8 mouse cellular contexts compared by ENCODE assay signal in genomic region chr8:46737907-46738306, GRCm38 (mm10). TPM values are rescaled to one million over a fixed set of nuclear protein-coding genes. Genes with fewer than 3 reads are reported as not detected.
DNase-seq lines count a peak whose midpoint lies in the region; ATAC-seq and TF ChIP-seq lines count a peak whose summit lies in the region.

No protein-coding gene starts in this region.

- no peak overlapping the region for H3K27ac ChIP-seq in hindbrain, embryonic 14.5 days
- no peak overlapping the region for H3K27ac ChIP-seq in hindbrain, postnatal 0 days
- H3K27ac ChIP-seq in heart, adult 2 months, result peak overlapping the region; percentile 96
- H3K27ac ChIP-seq in liver, embryonic 11.5 days (ENCODE audit: low read depth, low read length), result peak overlapping the region; percentile 80; the same call in 1 of the 2 replicates

- H3K36me3 ChIP-seq in hindbrain, embryonic 14.5 days (replicated peaks; ENCODE audit: control insufficient read depth, insufficient read depth), result no peaks in the 10 kb centered on the region
- no peaks in the 10 kb centered on the region for H3K36me3 ChIP-seq in hindbrain, postnatal 0 days (ENCODE audit: insufficient read depth, low read length)
- peaks cover 11% of the 10 kb centered on the region for H3K36me3 ChIP-seq in heart, adult 2 months (ENCODE audit: control insufficient read depth, insufficient read depth, low read length)
- H3K36me3 ChIP-seq in liver, embryonic 11.5 days (ENCODE audit: control insufficient read depth, insufficient read depth, low read length), result no peaks in the 10 kb centered on the region

- DNase-seq in hindbrain, embryonic 14.5 days (ENCODE audit: low spot score), result no peak
- DNase-seq in hindbrain, postnatal 0 days (ENCODE audit: low spot score), result no peak
- peak; percentile 38 for DNase-seq in adrenal gland, adult 8-10 months
- DNase-seq in heart, adult 2 months, result peak; percentile 41 to 55
- no peak for DNase-seq in liver, embryonic 11.5 days (ENCODE audit: low spot score)
- DNase-seq in embryo, embryonic 11 days, result no peak

- no peak for TF ChIP-seq POLR2A in heart, adult 2 months (IDR thresholded peaks at IDR 0.05; ENCODE audit: insufficient read depth, low read depth, low read length)

- intact Hi-C loops in heart, adult 2 months (cut with DNase I), result loop anchor here (2.0 to 5.0 kb wide), 4 partner anchors 51 to 197 kb away; partner anchors contain the start of genes Casp3 and Primpol

- 73% methylated on average over 3 of the region's 3 CpGs for WGBS in hindbrain, embryonic 14.5 days
- WGBS in hindbrain, postnatal 0 days, result 50% methylated on average over 3 of the region's 3 CpGs
- WGBS in heart, adult 2 months, result 31% methylated on average over 3 of the region's 3 CpGs
- WGBS in liver, embryonic 11.5 days, result 59% methylated on average over 3 of the region's 3 CpGs

- H3K27me3 ChIP-seq in hindbrain, embryonic 14.5 days (ENCODE audit: control insufficient read depth, insufficient read depth, low read length), result no peaks in the 10 kb centered on the region
- H3K27me3 ChIP-seq in hindbrain, postnatal 0 days (ENCODE audit: insufficient read depth, low read length), result no peaks in the 10 kb centered on the region
- no peaks in the 10 kb centered on the region for H3K27me3 ChIP-seq in heart, adult 2 months (ENCODE audit: control insufficient read depth, insufficient read depth, low read length)
- no peaks in the 10 kb centered on the region for H3K27me3 ChIP-seq in liver, embryonic 11.5 days (replicated peaks; ENCODE audit: control insufficient read depth, insufficient read depth, low read length)

- no peak for ATAC-seq in hindbrain, embryonic 14.5 days (ENCODE audit: low FRiP score)
- ATAC-seq in hindbrain, postnatal 0 days, result no peak
- ATAC-seq in liver, embryonic 11.5 days (replicated peaks; ENCODE audit: low FRiP score), result no peak
- no peak; the same call in 1 of the 2 replicates for ATAC-seq in erythroid progenitor cell, adult 5-6 weeks (replicated peaks; ENCODE audit: low FRiP score, poor library complexity, severe bottlenecking)
- ATAC-seq in CD4-positive, CD25-positive, alpha-beta regulatory T cell, adult 4 months, result no peak

- H3K9ac ChIP-seq in hindbrain, embryonic 14.5 days, result no peak overlapping the region
- no peak overlapping the region for H3K9ac ChIP-seq in hindbrain, postnatal 0 days (replicated peaks; ENCODE audit: low read length)
- H3K9ac ChIP-seq in heart, adult 2 months (ENCODE audit: low read depth, low read length), result no peak overlapping the region
- peak overlapping the region; percentile 85 for H3K9ac ChIP-seq in liver, embryonic 11.5 days (ENCODE audit: low read depth, low read length)

- peaks cover 1% of the 10 kb centered on the region; the same call in 1 of the 2 replicates for H3K79me2 ChIP-seq in heart, adult 2 months (replicated peaks; ENCODE audit: control insufficient read depth, insufficient read depth, low read length)

- no peak overlapping the region for H3K4me3 ChIP-seq in hindbrain, embryonic 14.5 days (replicated peaks; ENCODE audit: low read length)
- H3K4me3 ChIP-seq in hindbrain, postnatal 0 days (ENCODE audit: low read length), result no peak overlapping the region
- H3K4me3 ChIP-seq in heart, adult 2 months, result peak overlapping the region; percentile 93
- H3K4me3 ChIP-seq in liver, embryonic 11.5 days (ENCODE audit: low read depth, low read length), result peak overlapping the region; percentile 94

- peaks cover 9% of the 10 kb centered on the region for H3K4me1 ChIP-seq in hindbrain, embryonic 14.5 days (replicated peaks; ENCODE audit: control insufficient read depth, insufficient read depth, low read length)
- H3K4me1 ChIP-seq in hindbrain, postnatal 0 days (ENCODE audit: insufficient read depth, low read length), result peaks cover 9% of the 10 kb centered on the region
- peaks cover 8% of the 10 kb centered on the region for H3K4me1 ChIP-seq in heart, adult 2 months (ENCODE audit: control insufficient read depth, insufficient read depth, low read length)
- peaks cover 35% of the 10 kb centered on the region for H3K4me1 ChIP-seq in liver, embryonic 11.5 days (replicated peaks; ENCODE audit: control insufficient read depth, insufficient read depth, low read length)

- no peak for TF ChIP-seq CTCF in hindbrain, postnatal 0 days (IDR thresholded peaks at IDR 0.05; ENCODE audit: low read depth)
- TF ChIP-seq CTCF in heart, adult 2 months (IDR thresholded peaks at IDR 0.05), result no peak

- 0 out of 2 replicates have a peak overlapping the region, but pooled peaks have one; percentile 92 for H3K4me2 ChIP-seq in hindbrain, embryonic 14.5 days (replicated peaks)
- H3K4me2 ChIP-seq in hindbrain, postnatal 0 days (ENCODE audit: low read depth, low read length), result no peak overlapping the region
- peak overlapping the region; percentile 77 for H3K4me2 ChIP-seq in liver, embryonic 11.5 days

- H3K9me3 ChIP-seq in hindbrain, embryonic 14.5 days (ENCODE audit: control insufficient read depth, low read length), result 0 out of 2 replicates have a peak, but pooled peaks cover 4% of the 10 kb centered on the region
- peaks cover 2% of the 10 kb centered on the region; the same call in 1 of the 2 replicates for H3K9me3 ChIP-seq in hindbrain, postnatal 0 days (ENCODE audit: low read length)
- peaks cover 2% of the 10 kb centered on the region; the same call in 1 of the 2 replicates for H3K9me3 ChIP-seq in liver, embryonic 11.5 days (ENCODE audit: control insufficient read depth, low read length)

- TF ChIP-seq EP300 in heart, adult 2 months (IDR thresholded peaks at IDR 0.05; ENCODE audit: insufficient read depth, low read depth, low read length), result no peak

RNA-seq across cellular contexts. Expression of gene Irf2, which starts 1.6 kb away (rescaled TPM):
- polyA plus RNA-seq in hindbrain, embryonic 14.5 days (2014; fragmentation: Nextera tagmentation; extraction: Ambion mirVana), result 10.7 and 11.0 TPM in 2 replicates
- total RNA-seq in hindbrain, postnatal 0 days (2014; rRNA removed), result 3.8 and 4.7 TPM in 2 replicates
- 11.1 and 12.8 TPM in 2 replicates for polyA plus RNA-seq in hindbrain, postnatal 0 days (2015; fragmentation: Nextera tagmentation; extraction: Ambion mirVana)
- total RNA-seq in adrenal gland, adult 8-10 months (2022), result 10 to 100 TPM; 55.9 to 62.2 (median 60.3) TPM
- total RNA-seq in heart, adult 2 months (2021), result 10 to 100 TPM; 31.8 to 35.9 TPM
- polyA plus RNA-seq in heart, adult 2 months (2012; rRNA removed), result 10.3 TPM in 2 replicates
- 17.7 and 19.7 TPM in 2 replicates for polyA plus RNA-seq in liver, embryonic 11.5 days (2014; fragmentation: Nextera tagmentation; extraction: Ambion mirVana)
- 55.1 and 69.6 TPM in 2 replicates for total RNA-seq in erythroid progenitor cell, adult 5-6 weeks (2015; ENCODE audit: low replicate concordance)
- total RNA-seq in erythroid progenitor cell, adult 5-6 weeks (2017; ENCODE audit: low replicate concordance), result 33.4 and 66.5 TPM in 2 replicates
- 100 to 1,000 TPM; 244 to 267 TPM for polyA plus RNA-seq in CD4-positive, CD25-positive, alpha-beta regulatory T cell, adult 4 months (2017; shearing (Covaris generic))

Comparison
In these comparisons a context has a peak if more than half of its experiments do, and no peak if none do; other contexts are left out.
1. DNase-seq: peak in adrenal gland, adult 8-10 months (single experiment) and heart, adult 2 months (2 of 2); none in hindbrain, embryonic 14.5 days (single experiment), hindbrain, postnatal 0 days (single experiment), liver, embryonic 11.5 days (single experiment) and embryo, embryonic 11 days (single experiment).
2. H3K27ac ChIP-seq: peak in heart, adult 2 months (single experiment) and liver, embryonic 11.5 days (single experiment); none in hindbrain, embryonic 14.5 days (single experiment) and hindbrain, postnatal 0 days (single experiment).
3. H3K4me3 ChIP-seq: peak in heart, adult 2 months (single experiment) and liver, embryonic 11.5 days (single experiment); none in hindbrain, embryonic 14.5 days (single experiment) and hindbrain, postnatal 0 days (single experiment).
4. RNA of gene Irf2, which starts 1.6 kb away (polyA plus RNA-seq): 244 to 267 TPM in CD4-positive, CD25-positive, alpha-beta regulatory T cell, adult 4 months; 17.7 to 19.7 TPM in liver, embryonic 11.5 days, 11.1 to 12.8 TPM in hindbrain, postnatal 0 days, 10.7 to 11.0 TPM in hindbrain, embryonic 14.5 days and 10.3 TPM in heart, adult 2 months; every median in the first group is over 10 times any median in the second.